Mouse (Mus musculus) neutrophil, adult 65 days (primary cell): Measurements from ENCODE around the gene Pdzd2. TPM values are rescaled to one million over a fixed set of nuclear protein-coding genes. Genes with fewer than 3 reads are reported as not detected.

Experiments
- total RNA-seq: library from RNA; stranded (reverse); gene quantifications from 2 replicates; pipeline ENCODE4 v1.2.4, GENCODE M21; 2023

Pdzd2 gene
- total RNA-seq: 0.41 and 0.57 TPM in 2 replicates

DNA sequence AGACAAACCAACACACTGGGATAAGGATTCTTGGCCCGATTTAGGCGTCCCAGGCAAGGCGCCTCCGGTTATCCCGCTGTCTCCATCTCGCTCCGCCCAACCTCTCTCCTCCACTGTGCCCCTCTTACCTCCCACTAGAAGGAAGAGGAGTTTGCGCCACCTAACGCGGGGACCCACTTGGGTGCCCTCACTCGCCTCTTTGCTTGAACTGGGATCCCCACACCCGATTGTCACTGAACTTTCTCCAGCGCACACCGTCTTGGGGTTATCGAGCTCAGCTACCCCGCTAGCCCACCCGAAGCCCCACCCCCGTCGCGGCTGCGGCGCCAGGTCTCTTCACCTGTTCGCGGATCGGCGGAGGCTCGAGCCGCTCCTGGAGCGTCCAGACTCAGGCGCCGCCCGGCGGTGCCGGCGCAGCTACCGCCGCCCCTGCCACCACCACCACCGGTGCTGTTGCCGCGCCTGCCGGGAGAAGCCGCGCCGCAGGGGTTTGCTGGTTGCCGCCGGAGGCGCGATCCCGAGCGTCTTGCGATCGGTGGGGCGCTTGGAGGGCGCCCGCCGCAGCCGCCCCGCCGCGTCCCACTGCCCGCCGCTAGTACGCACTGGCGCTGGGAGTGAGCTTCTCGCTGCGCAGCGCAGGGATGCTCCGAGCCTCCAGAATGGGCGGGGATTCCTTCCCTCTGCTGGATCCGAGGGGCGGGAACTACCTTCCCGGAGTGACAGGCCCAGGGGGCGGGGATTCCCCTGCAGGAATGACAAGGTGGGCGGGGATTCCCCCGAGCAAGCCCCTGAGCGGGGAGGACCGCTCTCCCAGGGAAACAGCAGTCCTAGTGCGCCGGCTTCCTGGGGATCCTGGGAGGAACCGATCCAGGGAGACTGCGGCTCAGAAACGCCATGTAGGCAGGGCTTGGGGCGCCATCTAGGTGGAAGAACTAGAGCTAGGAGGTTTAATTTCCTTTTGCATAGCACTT, at the start of gene Pdzd2:
Gene Pdzd2, minus strand, starts transcription at position 648 of the 971 bp plus-strand sequence.

DNA sequence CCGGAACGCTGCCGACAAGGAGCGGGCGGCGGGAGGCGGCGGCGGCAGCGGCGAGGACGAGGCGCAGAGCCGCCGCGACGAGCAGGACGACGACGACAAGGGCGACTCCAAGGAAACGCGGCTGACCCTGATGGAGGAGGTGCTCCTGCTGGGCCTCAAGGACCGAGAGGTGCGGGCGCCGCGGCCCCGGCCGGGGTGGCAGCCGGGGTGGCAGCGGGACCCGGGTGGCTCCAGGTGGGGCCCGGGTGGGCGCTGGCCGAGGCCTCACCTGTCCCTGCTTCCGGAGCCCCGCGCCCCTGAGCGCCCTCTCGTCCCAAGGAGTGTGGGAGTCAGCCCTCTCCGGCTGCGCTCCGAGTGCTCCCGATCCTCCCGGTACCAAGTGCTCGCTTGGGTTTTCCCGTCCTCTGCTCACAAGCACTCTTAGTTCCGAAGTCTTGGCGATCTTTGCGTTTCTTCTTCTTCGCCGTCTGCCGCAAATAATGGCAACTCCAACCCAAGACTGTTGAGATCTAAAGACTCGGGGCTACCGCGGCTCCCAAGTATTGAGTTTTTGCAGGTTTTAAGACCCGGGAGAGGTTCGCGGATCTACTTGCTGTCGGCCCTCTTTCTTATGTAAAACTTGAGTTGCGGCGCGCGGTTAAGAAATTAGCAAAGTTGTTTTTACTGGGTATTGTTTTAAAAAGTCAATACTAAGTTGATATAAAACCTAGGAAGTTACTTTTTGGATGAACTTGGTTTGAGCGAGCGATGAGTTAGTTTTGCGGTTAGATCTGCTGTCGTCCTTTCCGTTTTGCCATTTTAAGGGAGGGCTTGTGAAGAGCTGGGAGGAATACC, 417.7 kb downstream of the Pdzd2 start, which contains the start of gene 1810049J17Rik:
Gene 1810049J17Rik, minus strand, starts transcription at position 112 of the 834 bp plus-strand sequence.

DNA sequence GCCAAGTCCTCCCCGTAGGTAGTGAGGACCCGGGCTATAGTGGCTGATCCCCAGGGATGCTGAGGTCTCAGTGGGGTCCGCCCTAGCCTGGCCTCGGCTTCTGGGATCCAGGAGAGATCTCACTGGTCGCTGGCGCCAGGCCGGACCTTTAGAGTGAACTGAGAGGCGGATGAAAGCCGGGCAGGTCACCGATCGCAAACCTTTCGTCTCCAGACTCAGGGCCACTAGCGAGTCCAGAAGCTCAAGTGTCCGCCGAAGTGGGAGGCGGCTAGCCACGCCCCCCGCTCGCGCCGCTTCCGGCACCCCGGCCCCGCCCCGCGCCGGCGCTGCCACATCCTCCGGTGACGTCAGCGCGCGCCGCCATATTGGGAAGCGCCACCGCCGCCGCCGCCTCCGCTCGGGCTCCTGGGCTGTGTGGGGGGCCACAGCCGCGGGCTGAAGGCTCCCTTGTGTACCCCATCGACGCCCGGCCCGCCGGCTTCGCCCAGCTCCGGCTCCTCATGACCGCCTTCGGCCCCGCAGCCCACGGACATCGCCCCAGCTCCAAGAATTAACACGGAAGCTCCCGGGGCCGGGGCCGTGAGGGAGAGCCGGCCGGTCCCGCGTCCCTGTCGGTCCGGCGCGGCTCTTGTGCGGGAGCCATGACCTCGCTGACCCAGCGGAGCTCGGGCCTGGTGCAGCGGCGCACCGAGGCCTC, 418.5 kb downstream of the Pdzd2 start, which contains the start of gene Golph3:
Gene Golph3, plus strand, starts transcription at position 360 of the 697 bp plus-strand sequence.

Other genes with a start within 250 kb of the Pdzd2 start
- gene 6030458C11Rik, start 84.7 kb upstream of the Pdzd2 start, total RNA-seq: 3.4 and 4.4 TPM in 2 replicates
- gene Drosha, start 84.9 kb upstream of the Pdzd2 start, total RNA-seq: 7.2 and 8.7 TPM in 2 replicates